Mouse (Mus musculus) CH12.LX (cell line): ENCODE results near the gene Parp3. TPM values are rescaled to one million over a fixed set of nuclear protein-coding genes. Genes with fewer than 3 reads are reported as not detected.
A peak's percentile ranks its signal among the peaks of the same experiment; 100 is the strongest.

Experiments
- DNase-seq: peaks from one replicate; pipeline ENCODE4 v3.0.0-alpha.2; 2013; ENCODE audit errors: extremely low read depth
- H3K27ac ChIP-seq: 2 replicates; pipeline ENCODE4 v1.5.1; 2012; ENCODE audit warnings: low read depth, mild to moderate bottlenecking, control low read depth, moderate library complexity; ENCODE audit not compliant: insufficient read depth
- H3K27me3 ChIP-seq: replicated peaks from 2 replicates; pipeline ENCODE3; 2012; ENCODE audit warnings: inconsistent platforms
- H3K36me3 ChIP-seq, 2 experiments: replicated peaks in 1 of 2; 2 replicates each; pipeline versions ENCODE3 to v1.6.1; 2012; ENCODE audit warnings: inconsistent platforms in 1 of 2, low read length in 1 of 2, mild to moderate bottlenecking in 1 of 2, mixed read lengths in 1 of 2, moderate library complexity in 1 of 2; ENCODE audit not compliant: control insufficient read depth in 1 of 2, insufficient read depth in 1 of 2
- H3K4me1 ChIP-seq, 2 experiments: 2 replicates each; pipeline ENCODE4 v1.6.1; 2012; ENCODE audit warnings: inconsistent platforms in 1 of 2, moderate library complexity in 1 of 2; ENCODE audit not compliant: insufficient read depth in 2 of 2, control insufficient read depth in 1 of 2
- H3K4me2 ChIP-seq: 2 replicates; pipeline ENCODE4 v1.6.1; 2012; ENCODE audit warnings: low read depth, mild to moderate bottlenecking, control low read depth; ENCODE audit not compliant: poor library complexity, insufficient read depth, severe bottlenecking
- H3K4me3 ChIP-seq, 3 experiments: fragments of 150-350 bp in 1 of 3; sonication (generic) in 1 of 3; replicated peaks in 1 of 3; 2 replicates each; pipeline versions ENCODE3 to v1.5.1; 2011 to 2012; ENCODE audit warnings: low read depth in 2 of 3, low read length in 2 of 3, mild to moderate bottlenecking in 2 of 3, moderate library complexity in 2 of 3, control low read depth in 1 of 3, improper control_type of control experiment in 1 of 3, inconsistent platforms in 1 of 3, mixed read lengths in 1 of 3; ENCODE audit not compliant: poor library complexity in 1 of 3
- H3K79me2 ChIP-seq: replicated peaks from 2 replicates; pipeline ENCODE4 v1.6.1; 2012; ENCODE audit warnings: mild to moderate bottlenecking, moderate library complexity; ENCODE audit not compliant: control insufficient read depth, poor library complexity, insufficient read depth, severe bottlenecking; ENCODE audit errors: extremely low read depth
- H3K9ac ChIP-seq: 2 replicates; pipeline ENCODE4 v1.6.1; 2012; ENCODE audit warnings: low read depth, mild to moderate bottlenecking, control low read depth, moderate library complexity; ENCODE audit not compliant: insufficient read depth
- H3K9me3 ChIP-seq: replicated peaks from 2 replicates; pipeline ENCODE3; 2012; ENCODE audit warnings: low read length, inconsistent platforms, mixed read lengths
- BHLHE40 ChIP-seq: IDR thresholded peaks from 2 replicates; pipeline ENCODE4 v1.6.1; 2011; ENCODE audit warnings: mild to moderate bottlenecking, low read depth, low read length, improper control_type of control experiment
- CHD1 ChIP-seq: IDR thresholded peaks from 2 replicates; pipeline ENCODE4 v1.6.1; 2012; ENCODE audit warnings: low read depth, low read length, improper control_type of control experiment, inconsistent platforms
- E2F4 ChIP-seq: IDR thresholded peaks from 2 replicates; pipeline ENCODE4 v1.6.1; 2011; ENCODE audit warnings: low read depth, low read length, improper control_type of control experiment; ENCODE audit not compliant: insufficient replicate concordance
- ELF1 ChIP-seq: IDR thresholded peaks from 2 replicates; pipeline ENCODE4 v1.6.1; 2014; ENCODE audit warnings: low read depth, mild to moderate bottlenecking, inconsistent platforms, low read length, improper control_type of control experiment
- EP300 ChIP-seq: IDR thresholded peaks from 2 replicates; pipeline ENCODE4 v1.6.1; 2011; ENCODE audit warnings: low read length, improper control_type of control experiment
- ETS1 ChIP-seq: conservative IDR thresholded peaks from 2 replicates; pipeline ENCODE4 v1.6.1; 2012; ENCODE audit warnings: low read depth, mild to moderate bottlenecking, inconsistent platforms, low read length, improper control_type of control experiment, moderate library complexity
- GABPA ChIP-seq: IDR thresholded peaks from 2 replicates; pipeline ENCODE4 v1.6.1; 2012; ENCODE audit warnings: low read depth, low read length, improper control_type of control experiment, inconsistent platforms; ENCODE audit not compliant: insufficient replicate concordance
- HCFC1 ChIP-seq: IDR thresholded peaks from 2 replicates; pipeline ENCODE4 v1.6.1; 2012; ENCODE audit warnings: low read depth, mild to moderate bottlenecking, inconsistent platforms, low read length, improper control_type of control experiment
- JUN ChIP-seq: IDR thresholded peaks from 2 replicates; pipeline ENCODE4 v1.6.1; 2011; ENCODE audit warnings: low read depth, mild to moderate bottlenecking, low read length, improper control_type of control experiment, moderate library complexity; ENCODE audit not compliant: insufficient read depth
- JUND ChIP-seq: conservative IDR thresholded peaks from 2 replicates; pipeline ENCODE4 v1.6.1; 2011; ENCODE audit warnings: low read depth, low read length, improper control_type of control experiment
- MAFK ChIP-seq: IDR thresholded peaks from 2 replicates; pipeline ENCODE4 v1.6.1; 2011; ENCODE audit warnings: low read length, improper control_type of control experiment; ENCODE audit not compliant: insufficient replicate concordance
- MAZ ChIP-seq: IDR thresholded peaks from 2 replicates; pipeline ENCODE4 v1.6.1; 2012; ENCODE audit warnings: low read depth, mild to moderate bottlenecking, inconsistent platforms, low read length, improper control_type of control experiment, moderate library complexity
- MEF2A ChIP-seq: IDR thresholded peaks from 2 replicates; pipeline ENCODE4 v1.6.1; 2014; ENCODE audit warnings: low read depth, mild to moderate bottlenecking, inconsistent platforms, low read length, improper control_type of control experiment, borderline replicate concordance
- MYC ChIP-seq: IDR thresholded peaks from 2 replicates; pipeline ENCODE4 v1.6.1; 2011; ENCODE audit warnings: low read depth, mild to moderate bottlenecking, improper control_type of control experiment, low read length
- NELFE ChIP-seq: IDR thresholded peaks from 2 replicates; pipeline ENCODE4 v1.6.1; 2011; ENCODE audit warnings: low read depth, low read length, improper control_type of control experiment
- PAX5 ChIP-seq: IDR thresholded peaks from 2 replicates; pipeline ENCODE4 v1.6.1; 2012; ENCODE audit warnings: low read length, inconsistent platforms, mixed read lengths
- POLR2A ChIP-seq: IDR thresholded peaks from 2 replicates; pipeline ENCODE4 v1.6.1; 2011; ENCODE audit warnings: low read depth, mild to moderate bottlenecking, improper control_type of control experiment, low read length
- RAD21 ChIP-seq: IDR thresholded peaks from 2 replicates; pipeline ENCODE4 v1.6.1; 2011; ENCODE audit warnings: low read depth, mild to moderate bottlenecking, low read length, improper control_type of control experiment, moderate library complexity
- RCOR1 ChIP-seq: conservative IDR thresholded peaks from 2 replicates; pipeline ENCODE4 v1.6.1; 2012; ENCODE audit warnings: low read depth, mild to moderate bottlenecking, inconsistent platforms, low read length, improper control_type of control experiment
- SIN3A ChIP-seq: IDR thresholded peaks from 2 replicates; pipeline ENCODE4 v1.6.1; 2012; ENCODE audit warnings: low read length, improper control_type of control experiment, inconsistent platforms
- SMC3 ChIP-seq: IDR thresholded peaks from 2 replicates; pipeline ENCODE4 v1.6.1; 2011; ENCODE audit warnings: low read depth, low read length, improper control_type of control experiment
- TBP ChIP-seq: conservative IDR thresholded peaks from 2 replicates; pipeline ENCODE4 v1.6.1; 2011; ENCODE audit warnings: low read depth, low read length, improper control_type of control experiment
- TCF12 ChIP-seq: IDR thresholded peaks from 2 replicates; pipeline ENCODE4 v1.6.1; 2014; ENCODE audit warnings: low read depth, mild to moderate bottlenecking, inconsistent platforms, low read length, improper control_type of control experiment
- UBTF ChIP-seq: IDR thresholded peaks from 2 replicates; pipeline ENCODE4 v1.6.1; 2012; ENCODE audit warnings: low read depth, mild to moderate bottlenecking, inconsistent platforms, low read length, improper control_type of control experiment, moderate library complexity
- USF1 ChIP-seq: IDR thresholded peaks from 2 replicates; pipeline ENCODE4 v1.6.1; 2014; ENCODE audit warnings: low read depth, mild to moderate bottlenecking, inconsistent platforms, low read length, improper control_type of control experiment
- ZC3H11A ChIP-seq: IDR thresholded peaks from 2 replicates; pipeline ENCODE4 v1.6.1; 2012; ENCODE audit warnings: low read depth, mild to moderate bottlenecking, inconsistent platforms, low read length, improper control_type of control experiment
- ZMIZ1 ChIP-seq: IDR thresholded peaks from 2 replicates; pipeline ENCODE4 v1.6.1; 2012; ENCODE audit warnings: low read depth, mild to moderate bottlenecking, inconsistent platforms, low read length, improper control_type of control experiment
- ZNF384 ChIP-seq: IDR thresholded peaks from 2 replicates; pipeline ENCODE4 v1.6.1; 2012; ENCODE audit warnings: low read depth, low read length, improper control_type of control experiment, inconsistent platforms
- dilution Hi-C: fragments of 300-500 bp; cut with MboI; formaldehyde crosslinking; loops from 2 replicates; pipeline ENCODE4 v1.14.3; 2020; ENCODE audit warnings: low sequenced_read_pairs; ENCODE audit not compliant: extremely low pct_unique_long_range_greater_than_20kb, extremely low pct_ligation_motif_present
- in situ Hi-C: fragments of 300-500 bp; cut with MboI; formaldehyde crosslinking; loops from 3 replicates; pipeline ENCODE4 v1.14.3; 2019; ENCODE audit warnings: low sequenced_read_pairs, low pct_ligation_motif_present, low pct_unique_long_range_greater_than_20kb, mixed read lengths
- polyA plus RNA-seq: library from polyadenylated mRNA; unstranded; fragments of >175 nt; gene quantifications from 2 replicates; pipeline ENCODE4 v1.2.1, GENCODE M21; 2012; ENCODE audit warnings: low read depth; ENCODE audit not compliant: insufficient read length
- total RNA-seq, 2 experiments: library from RNA; depleted of rRNA; stranded (reverse); fragments of 300-350 nt in 1 of 2; fragments of >200 nt in 1 of 2; gene quantifications; 2 replicates each; pipeline ENCODE4 v1.2.3; 2012 to 2014

Parp3 gene
- total and polyA plus RNA-seq, 3 experiments = 10.3 to 24.6 (median 12.9) TPM

DNA sequence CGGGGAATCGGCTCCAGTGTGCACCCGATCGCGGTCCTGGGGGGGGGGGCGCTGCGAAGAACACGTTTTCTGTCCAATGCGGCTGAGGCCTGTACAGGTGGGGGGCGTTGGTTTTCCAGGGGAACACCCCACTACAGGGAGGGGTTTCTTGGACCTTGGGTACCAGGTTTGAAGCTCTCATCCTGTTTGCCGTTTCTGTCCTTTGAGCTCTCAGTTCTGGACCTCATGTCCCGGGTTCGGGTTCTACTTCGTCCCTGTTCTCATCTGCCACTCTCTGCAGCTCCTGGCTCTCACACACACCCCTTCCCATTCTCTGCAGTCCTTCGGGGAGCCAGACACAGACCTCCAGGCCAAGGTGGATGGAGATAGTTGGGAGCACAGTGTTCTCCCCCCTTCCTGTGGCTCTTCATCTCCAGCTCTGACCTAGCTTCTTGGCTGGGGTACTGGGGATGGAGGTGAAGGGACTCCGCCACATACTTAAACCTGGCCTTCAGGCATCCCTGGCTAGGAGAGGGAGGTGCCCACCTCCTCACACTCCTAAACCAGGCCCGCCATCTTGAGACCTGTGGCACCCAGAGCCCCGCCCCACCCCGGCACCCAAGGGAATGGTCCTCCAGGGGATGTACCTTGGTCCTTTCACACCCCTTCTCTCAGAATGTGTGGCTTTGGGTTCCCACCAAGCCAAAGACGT lies 22.5 kb downstream of the Parp3 start:
- no peak overlapping the region for H3K27ac ChIP-seq
- peak overlapping the region; percentile 71 for H3K4me2 ChIP-seq
- peaks cover 27 to 71% of the 10 kb centered on the region in 2 experiments for H3K4me1 ChIP-seq
- no peaks in the 10 kb centered on the region for H3K9me3 ChIP-seq
- peaks cover 0 to 47% of the 10 kb centered on the region in 2 experiments for H3K36me3 ChIP-seq
- H3K4me3 ChIP-seq = peak overlapping the region; percentile 68 to 75 (median 69)
- in situ Hi-C loops = no loop called here
- dilution Hi-C loops = no loop called here
- H3K27me3 ChIP-seq = no peaks in the 10 kb centered on the region
- peak overlapping the region; percentile 92 for H3K9ac ChIP-seq
- TF ChIP-seq NELFE (no peak), TCF12 (peak; percentile 69; the same call in 1 of the 2 replicates), RAD21 (no peak), CHD1 (no peak), MYC (no peak), POLR2A (peak; percentile 50), MEF2A (peak; percentile 58; the same call in 1 of the 2 replicates), UBTF (peak; percentile 33; the same call in 1 of the 2 replicates), TBP (0 out of 2 replicates have a peak, but pooled peaks have one; percentile 39), ZMIZ1 (peak; percentile 39; the same call in 1 of the 2 replicates), SIN3A (peak; percentile 58; the same call in 1 of the 2 replicates)
- TF ChIP-seq, all 38 proteins: peak for 7
- H3K79me2 ChIP-seq = no peaks in the 10 kb centered on the region
- DNase-seq = peak; percentile 79

GRCm38 (mm10) chr9:106453271-106454070 lies 23.3 kb downstream of the Parp3 start, which contains the start of gene Pcbp4:
Gene Pcbp4, plus strand, starts transcription at chr9:106453291.
- Histone ChIP-seq H3K27ac (no peak within 1 kb of the TSS), H3K4me1 (peaks cover 27 to 70% of the 10 kb centered on the region in 2 experiments), H3K9me3 (no peaks in the 10 kb centered on the region), H3K79me2 (no peaks in the 10 kb centered on the region), H3K4me3 (peak within 1 kb of the TSS; percentile 71 to 75 (median 71)), H3K36me3 (peaks cover 0 to 47% of the 10 kb centered on the region in 2 experiments), H3K27me3 (no peaks in the 10 kb centered on the region), H3K9ac (peak within 1 kb of the TSS; percentile 92), H3K4me2 (peak within 1 kb of the TSS; percentile 85)
- in situ Hi-C loops (no loop called here), dilution Hi-C loops (no loop called here)
- DNase-seq = no peak
- TF ChIP-seq BHLHE40 = no peak
- TF ChIP-seq TCF12 = 0 out of 2 replicates have a peak, but pooled peaks have one; percentile 7
- TF ChIP-seq RCOR1 = no peak
- TF ChIP-seq JUN = no peak
- no peak for TF ChIP-seq TBP
- no peak for TF ChIP-seq ELF1
- no peak for TF ChIP-seq ETS1
- no peak for TF ChIP-seq ZNF384
- no peak for TF ChIP-seq ZC3H11A
- TF ChIP-seq MEF2A = no peak
- TF ChIP-seq PAX5 = no peak
- TF ChIP-seq NELFE = peak; percentile 74
- no peak for TF ChIP-seq SMC3
- no peak for TF ChIP-seq EP300
- TF ChIP-seq MAZ = no peak
- no peak for TF ChIP-seq MAFK
- no peak for TF ChIP-seq JUND
- peak; percentile 67 for TF ChIP-seq POLR2A
- TF ChIP-seq HCFC1 = peak; percentile 36; the same call in 1 of the 2 replicates
- peak; percentile 14; the same call in 1 of the 2 replicates for TF ChIP-seq SIN3A
- TF ChIP-seq USF1 = no peak
- no peak for TF ChIP-seq GABPA
- no peak for TF ChIP-seq E2F4
